Mouse (Mus musculus) heart, adult 2 months (tissue): ENCODE results near the gene Lama1.

Experiments
- CTCF ChIP-seq: fragments of 200-600 bp; IDR thresholded peaks from 2 replicates; pipeline ENCODE4 v1.8.1; 2022; ENCODE audit warnings: antibody characterized with exemption, mild to moderate bottlenecking, moderate library complexity
- EP300 ChIP-seq: fragments of 200-500 bp; IDR thresholded peaks from 2 replicates; pipeline ENCODE4 v1.6.1; 2011; ENCODE audit warnings: low read depth, low read length, control low read depth; ENCODE audit not compliant: insufficient read depth
- POLR2A ChIP-seq: fragments of 200-500 bp; IDR thresholded peaks from 2 replicates; pipeline ENCODE4 v1.6.1; 2011; ENCODE audit warnings: mild to moderate bottlenecking, low read depth, low read length, control low read depth; ENCODE audit not compliant: insufficient read depth

GRCm38 (mm10) chr17:67864363-67864762, 167.3 kb downstream of the Lama1 start:
- no peak for TF ChIP-seq CTCF
- TF ChIP-seq POLR2A: no peak
- no peak for TF ChIP-seq EP300
